In genomic region chr4:106590142-106590541, GRCm38 (mm10) we compare ENCODE assay signal across 14 mouse cellular contexts. TPM values are rescaled to one million over a fixed set of nuclear protein-coding genes. Genes with fewer than 3 reads are reported as not detected.
DNase-seq lines count a peak whose midpoint lies in the region; ATAC-seq and TF ChIP-seq lines count a peak whose summit lies in the region.
"Had no signal": no experiment of that assay in that cellular context is flagged by ENCODE, and none has a peak within 500 bp of the region (broad histone marks: within the 10 kb centered on the region; RNA-seq: fewer than 3 reads in every experiment).

No protein-coding gene starts in this region.

- no peak for TF ChIP-seq EP300 in CH12.LX (IDR thresholded peaks at IDR 0.05; ENCODE audit: low read length)

- no peak overlapping the region for H3K9ac ChIP-seq in CH12.LX (ENCODE audit: insufficient read depth, low read depth)
- no peak overlapping the region for H3K9ac ChIP-seq in neural tube, embryonic 15.5 days (replicated peaks)
- H3K9ac ChIP-seq: limb, embryonic 13.5 days; midbrain, embryonic 15.5 days had no signal

- TF ChIP-seq RAD21 in CH12.LX (IDR thresholded peaks at IDR 0.05; ENCODE audit: low read depth, low read length) = no peak

- H3K79me2 ChIP-seq in CH12.LX (replicated peaks; ENCODE audit: control insufficient read depth, extremely low read depth, insufficient read depth, poor library complexity, severe bottlenecking) = no peaks in the 10 kb centered on the region

- DNase-seq in lung, adult 18-20 months = peak; percentile 26 to 61
- DNase-seq in lung, adult 2 months = no peak
- no peak for DNase-seq in CH12.LX (ENCODE audit: extremely low read depth)
- peak; percentile 18 to 64 for DNase-seq in kidney, postnatal 25 days
- DNase-seq in frontal cortex, adult 2 months (ENCODE audit: extremely low spot score in 1 of 2, low spot score in 1 of 2) = no peak
- DNase-seq in adrenal gland, postnatal 10 days = no peak

- H3K9me3 ChIP-seq in CH12.LX (replicated peaks; ENCODE audit: low read length) = no peaks in the 10 kb centered on the region
- no peaks in the 10 kb centered on the region for H3K9me3 ChIP-seq in neural tube, embryonic 15.5 days (replicated peaks)
- H3K9me3 ChIP-seq: forebrain, embryonic 10.5 days; G1E; limb, embryonic 13.5 days; midbrain, embryonic 15.5 days had no signal

- no peak overlapping the region for H3K4me3 ChIP-seq in lung, adult 2 months (replicated peaks; ENCODE audit: extremely low read depth, low read depth, low read length)
- no peak overlapping the region for H3K4me3 ChIP-seq in CH12.LX (replicated peaks in 1 of 3; ENCODE audit: low read depth in 2 of 3, low read length in 2 of 3, poor library complexity in 1 of 3)
- no peak overlapping the region for H3K4me3 ChIP-seq in neural tube, embryonic 15.5 days (replicated peaks)
- H3K4me3 ChIP-seq: forebrain, embryonic 10.5 days; limb, embryonic 13.5 days; midbrain, embryonic 15.5 days had no signal

- dilution Hi-C loops in CH12.LX (cut with MboI; ENCODE audit: extremely low pct_ligation_motif_present, extremely low pct_unique_long_range_greater_than_20kb, low sequenced_read_pairs) = no loop called here

- peaks cover 35 to 63% of the 10 kb centered on the region in 2 experiments for H3K36me3 ChIP-seq in CH12.LX (replicated peaks in 1 of 2; ENCODE audit: control insufficient read depth in 1 of 2, insufficient read depth in 1 of 2, low read length in 1 of 2)
- H3K36me3 ChIP-seq in neural tube, embryonic 15.5 days = peaks cover 46% of the 10 kb centered on the region

- in situ Hi-C loops in CH12.LX (cut with MboI; ENCODE audit: low pct_ligation_motif_present, low pct_unique_long_range_greater_than_20kb, low sequenced_read_pairs) = no loop called here

- TF ChIP-seq POLR2A in lung, adult 2 months (IDR thresholded peaks at IDR 0.05; ENCODE audit: borderline replicate concordance, extremely low read depth, low read depth, low read length) = no peak
- no peak for TF ChIP-seq POLR2A in CH12.LX (IDR thresholded peaks at IDR 0.05; ENCODE audit: low read depth, low read length)

- ATAC-seq in megakaryocyte, adult 5-6 weeks (ENCODE audit: poor library complexity, severe bottlenecking) = 0 out of 2 replicates have a peak, but pooled peaks have one; percentile 24
- ATAC-seq in neural tube, embryonic 15.5 days (ENCODE audit: low FRiP score) = no peak
- ATAC-seq: midbrain, embryonic 15.5 days had no signal

- H3K27me3 ChIP-seq in CH12.LX (replicated peaks) = no peaks in the 10 kb centered on the region
- H3K27me3 ChIP-seq in neural tube, embryonic 15.5 days (replicated peaks) = no peaks in the 10 kb centered on the region
- H3K27me3 ChIP-seq: limb, embryonic 13.5 days; midbrain, embryonic 15.5 days had no signal

- TF ChIP-seq CTCF in lung, adult 2 months (IDR thresholded peaks at IDR 0.05; ENCODE audit: insufficient read depth, low read length) = no peak
- TF ChIP-seq CTCF in CH12.LX (conservative IDR thresholded peaks at IDR 0.05 in 1 of 2, IDR thresholded peaks at IDR 0.05 in 1 of 2; ENCODE audit: low read depth in 2 of 2, low read length in 2 of 2) = no peak

- no peak overlapping the region for H3K27ac ChIP-seq in CH12.LX (ENCODE audit: insufficient read depth, low read depth)
- no peak overlapping the region for H3K27ac ChIP-seq in neural tube, embryonic 15.5 days (replicated peaks)
- H3K27ac ChIP-seq: forebrain, embryonic 10.5 days; limb, embryonic 13.5 days; midbrain, embryonic 15.5 days had no signal

- 33% methylated on average over 9 of the region's 9 CpGs for WGBS in lung, adult 2 months
- WGBS in neural tube, embryonic 15.5 days = 75% methylated on average over 9 of the region's 9 CpGs

- H3K4me2 ChIP-seq in CH12.LX (ENCODE audit: insufficient read depth, low read depth, poor library complexity, severe bottlenecking) = no peak overlapping the region
- no peak overlapping the region for H3K4me2 ChIP-seq in neural tube, embryonic 15.5 days
- H3K4me2 ChIP-seq: limb, embryonic 13.5 days; midbrain, embryonic 15.5 days had no signal

- H3K4me1 ChIP-seq in lung, adult 2 months (ENCODE audit: control insufficient read depth, insufficient read depth, low read length) = 0 out of 2 replicates have a peak, but pooled peaks cover 3% of the 10 kb centered on the region
- H3K4me1 ChIP-seq in CH12.LX (ENCODE audit: control insufficient read depth in 1 of 2, insufficient read depth in 2 of 2) = peaks cover 0 to 34% of the 10 kb centered on the region in 2 experiments; a peak in 2 of 4 replicates
- no peaks in the 10 kb centered on the region for H3K4me1 ChIP-seq in neural tube, embryonic 15.5 days
- H3K4me1 ChIP-seq: forebrain, embryonic 10.5 days; limb, embryonic 13.5 days; midbrain, embryonic 15.5 days had no signal

TF ChIP-seq in CH12.LX, 34 proteins besides CTCF, POLR2A, EP300 and RAD21:
- TF ChIP-seq ETS1 (conservative IDR thresholded peaks at IDR 0.05; ENCODE audit: low read depth, low read length) = no peak
- peak; percentile 2; the same call in 1 of the 2 replicates for TF ChIP-seq USF1 (IDR thresholded peaks at IDR 0.05; ENCODE audit: low read depth, low read length)
TF ChIP-seq in CH12.LX: peak in this region for 1.

RNA-seq across cellular contexts. Expression of gene Lexm, which starts 26.9 kb away (rescaled TPM):
- polyA plus RNA-seq in lung, adult 2 months (2012; rRNA removed) = 0.11 TPM in 1 of 2 replicates, not detected in the other
- total RNA-seq in CH12.LX (2012; rRNA removed) (0.21 TPM in 2 replicates), CH12.LX (2014; rRNA removed) (0.15 and 0.19 TPM in 2 replicates)
- polyA plus RNA-seq in CH12.LX (2012; ENCODE audit: insufficient read length, low read depth) = not detected in 2 replicates
- total RNA-seq in megakaryocyte, adult 5-6 weeks (2015) = not detected in 2 replicates
- not detected in 2 replicates for total RNA-seq in megakaryocyte, adult 5-6 weeks (2017)
- polyA plus RNA-seq in frontal cortex, adult 2 months (2012; rRNA removed) = 0.16 TPM in 1 of 2 replicates, not detected in the other
- polyA plus RNA-seq in neural tube, embryonic 15.5 days (2015; fragmentation: Nextera tagmentation; extraction: Ambion mirVana) = not detected in 2 replicates
- total RNA-seq in adrenal gland, postnatal 10 days (2021) = not detected
- total RNA-seq: adrenal gland, adult 18-20 months; G1E; heart, adult 8-10 months had no signal
- polyA plus RNA-seq: forebrain, embryonic 10.5 days; G1E; midbrain, embryonic 15.5 days had no signal

RNA-seq across cellular contexts. Expression of gene Dhcr24, which starts 29.3 kb away (rescaled TPM):
- polyA plus RNA-seq in lung, adult 2 months (2012; rRNA removed) = 81.7 and 94.0 TPM in 2 replicates
- total RNA-seq in CH12.LX (2012; rRNA removed) (46.9 and 51.6 TPM in 2 replicates), CH12.LX (2014; rRNA removed) (37.3 and 41.4 TPM in 2 replicates)
- 87.8 and 90.5 TPM in 2 replicates for polyA plus RNA-seq in CH12.LX (2012; ENCODE audit: insufficient read length, low read depth)
- total RNA-seq in megakaryocyte, adult 5-6 weeks (2015) = 6.2 and 7.6 TPM in 2 replicates
- total RNA-seq in megakaryocyte, adult 5-6 weeks (2017) = 5.4 and 5.7 TPM in 2 replicates
- 70.4 and 77.0 TPM in 2 replicates for polyA plus RNA-seq in frontal cortex, adult 2 months (2012; rRNA removed)
- 4.6 and 4.8 TPM in 2 replicates for polyA plus RNA-seq in neural tube, embryonic 15.5 days (2015; fragmentation: Nextera tagmentation; extraction: Ambion mirVana)
- total RNA-seq in adrenal gland, postnatal 10 days (2021) = 10 to 100 TPM; 54.2 to 88.2 TPM

RNA-seq across cellular contexts. Expression of gene Ttc22, which starts 32.1 kb away (rescaled TPM):
- 1.8 and 8.2 TPM in 2 replicates for polyA plus RNA-seq in lung, adult 2 months (2012; rRNA removed)
- total RNA-seq in CH12.LX (2012; rRNA removed) (not detected in 2 replicates), CH12.LX (2014; rRNA removed) (not detected in 2 replicates)
- not detected in 2 replicates for polyA plus RNA-seq in CH12.LX (2012; ENCODE audit: insufficient read length, low read depth)
- not detected in 2 replicates for total RNA-seq in megakaryocyte, adult 5-6 weeks (2015)
- not detected in 2 replicates for total RNA-seq in megakaryocyte, adult 5-6 weeks (2017)
- polyA plus RNA-seq in frontal cortex, adult 2 months (2012; rRNA removed) = 2.0 and 2.3 TPM in 2 replicates
- 2.0 and 2.2 TPM in 2 replicates for polyA plus RNA-seq in neural tube, embryonic 15.5 days (2015; fragmentation: Nextera tagmentation; extraction: Ambion mirVana)
- under 1 TPM; 0.09 to 0.18 TPM for total RNA-seq in adrenal gland, postnatal 10 days (2021)
- total RNA-seq: G1E had no signal
- polyA plus RNA-seq: forebrain, embryonic 10.5 days; G1E had no signal

Comparison
In these comparisons a context has a peak if more than half of its experiments do, and no peak if none do; other contexts are left out.
1. DNase-seq: peak in lung, adult 18-20 months (2 of 2) and kidney, postnatal 25 days (2 of 2); none in lung, adult 2 months (single experiment), CH12.LX (single experiment), frontal cortex, adult 2 months (0 of 2) and adrenal gland, postnatal 10 days (single experiment).
2. RNA of gene Dhcr24, which starts 29.3 kb away (polyA plus RNA-seq): 81.7 to 94.0 TPM in lung, adult 2 months, 87.8 to 90.5 TPM in CH12.LX and 70.4 to 77.0 TPM in frontal cortex, adult 2 months; 4.6 to 4.8 TPM in neural tube, embryonic 15.5 days; every median in the first group is over 10 times any median in the second.